Mouse (Mus musculus): Measurements from ENCODE around the gene Cct3.
"Not testable (repeated sequence)": the region's sequence is repeated elsewhere in the genome, so short reads cannot be mapped to it uniquely, and the experiment has no call there.

The Cct3 gene

GRCm38 (mm10) chr3:88296561-88297318 lies at the start of gene Cct3, which contains the start of gene Tsacc:
Gene Cct3, plus strand, starts transcription at chr3:88297116.
Gene Tsacc, minus strand, starts transcription at chr3:88296999.
- DNase-seq (ENCODE audit: low spot score) = peak; percentile 96

GRCm38 (mm10) chr3:88247666-88248065 lies 49.2 kb upstream of the Cct3 start:
- DNase-seq (ENCODE audit: low spot score) = no peak

GRCm38 (mm10) chr3:88248406-88248805 lies 48.5 kb upstream of the Cct3 start:
- no peak for DNase-seq (ENCODE audit: low spot score)

- DNase-seq (ENCODE audit: low spot score) = no peak
These were observed 44.2 kb upstream of the Cct3 start for GRCm38 (mm10) chr3:88252739-88253138.

- peak; percentile 78 for DNase-seq (ENCODE audit: low spot score)
These were observed 42.5 kb upstream of the Cct3 start, which contains the start of gene Rhbg for GRCm38 (mm10) chr3:88254268-88254926. Gene Rhbg, minus strand, starts transcription at chr3:88254709.

- no peak for DNase-seq (ENCODE audit: low spot score)
These were observed 41.0 kb upstream of the Cct3 start for GRCm38 (mm10) chr3:88255950-88256349.

- no peak for DNase-seq (ENCODE audit: low spot score)
These were observed 40.5 kb upstream of the Cct3 start for GRCm38 (mm10) chr3:88256382-88256781.

- DNase-seq (ENCODE audit: low spot score) = peak; percentile 56
These were observed 34.6 kb upstream of the Cct3 start for GRCm38 (mm10) chr3:88262346-88262745.

GRCm38 (mm10) chr3:88268014-88268413 lies 28.9 kb upstream of the Cct3 start:
- not testable (repeated sequence) for DNase-seq (ENCODE audit: low spot score)

GRCm38 (mm10) chr3:88268991-88269390 lies 27.9 kb upstream of the Cct3 start:
- no peak for DNase-seq (ENCODE audit: low spot score)

GRCm38 (mm10) chr3:88271298-88271697 lies 25.6 kb upstream of the Cct3 start:
- DNase-seq (ENCODE audit: low spot score) = not testable (repeated sequence)

GRCm38 (mm10) chr3:88271859-88272258 lies 25.1 kb upstream of the Cct3 start:
- DNase-seq (ENCODE audit: low spot score) = no peak

GRCm38 (mm10) chr3:88274002-88274401 lies 22.9 kb upstream of the Cct3 start:
- DNase-seq (ENCODE audit: low spot score) = no peak

GRCm38 (mm10) chr3:88276121-88276520 lies 20.8 kb upstream of the Cct3 start:
- no peak for DNase-seq (ENCODE audit: low spot score)

GRCm38 (mm10) chr3:88276529-88277143 lies 20.3 kb upstream of the Cct3 start:
- DNase-seq (ENCODE audit: low spot score) = peak; percentile 24

- DNase-seq (ENCODE audit: low spot score) = no peak
These were observed 16.9 kb upstream of the Cct3 start for GRCm38 (mm10) chr3:88280035-88280434.

- DNase-seq (ENCODE audit: low spot score) = not testable (repeated sequence)
These were observed 15.6 kb upstream of the Cct3 start for GRCm38 (mm10) chr3:88281141-88281916.

GRCm38 (mm10) chr3:88284815-88285564 lies 11.9 kb upstream of the Cct3 start:
- DNase-seq (ENCODE audit: low spot score) = not testable (repeated sequence)

GRCm38 (mm10) chr3:88285565-88285895 lies 11.4 kb upstream of the Cct3 start:
- not testable (repeated sequence) for DNase-seq (ENCODE audit: low spot score)

GRCm38 (mm10) chr3:88287110-88287509 lies 9.8 kb upstream of the Cct3 start, which contains the start of gene Gm38392:
Gene Gm38392, minus strand, starts transcription at chr3:88287210.
- DNase-seq (ENCODE audit: low spot score) = no peak

GRCm38 (mm10) chr3:88288133-88288713 lies 8.7 kb upstream of the Cct3 start:
- not testable (repeated sequence) for DNase-seq (ENCODE audit: low spot score)
